Mouse (Mus musculus): ENCODE measurements around the gene Eif2d. TPM values are rescaled to one million over a fixed set of nuclear protein-coding genes. Genes with fewer than 3 reads are reported as not detected.

Eif2d gene
- 10 to 100 TPM; 37.9 to 39.6 TPM for total RNA-seq (2021)

DNA sequence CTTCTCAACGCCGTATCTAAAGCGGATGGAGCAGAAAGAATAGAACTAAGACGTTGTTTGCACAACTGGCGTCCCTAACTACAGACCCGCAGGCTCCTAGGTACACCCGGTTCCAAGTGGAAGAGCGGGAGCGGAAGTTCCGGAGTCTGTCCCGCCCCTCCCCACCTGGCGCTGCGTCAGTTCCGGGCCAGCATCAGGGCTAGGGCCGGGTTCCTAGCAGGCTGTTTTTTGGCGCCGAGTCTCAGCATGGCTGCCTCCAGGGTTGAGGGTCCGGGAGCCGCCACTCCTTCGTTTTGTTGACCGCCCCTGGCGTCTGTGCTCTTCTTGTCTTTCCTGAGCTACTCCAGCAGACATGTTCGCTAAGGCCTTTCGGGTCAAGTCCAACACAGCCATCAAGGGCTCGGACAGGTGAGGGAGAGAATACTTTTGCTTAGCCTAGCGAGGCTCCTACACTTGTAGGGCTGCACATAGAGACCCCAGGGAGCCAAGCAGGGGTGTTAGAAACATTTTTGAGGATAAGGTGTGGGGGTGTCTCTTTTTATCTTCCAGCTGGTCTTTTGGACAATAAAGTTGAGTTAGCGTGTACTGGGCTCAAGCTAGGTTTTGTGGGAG lies at the start of gene Eif2d:
Gene Eif2d, plus strand, starts transcription at position 164 of the 612 bp plus-strand sequence.
- DNase-seq (ENCODE audit: extremely low spot score in 1 of 2, low spot score in 2 of 2): peak; percentile 82 to 91
- intact Hi-C loops (cut with DNase I): no loop called here

DNA sequence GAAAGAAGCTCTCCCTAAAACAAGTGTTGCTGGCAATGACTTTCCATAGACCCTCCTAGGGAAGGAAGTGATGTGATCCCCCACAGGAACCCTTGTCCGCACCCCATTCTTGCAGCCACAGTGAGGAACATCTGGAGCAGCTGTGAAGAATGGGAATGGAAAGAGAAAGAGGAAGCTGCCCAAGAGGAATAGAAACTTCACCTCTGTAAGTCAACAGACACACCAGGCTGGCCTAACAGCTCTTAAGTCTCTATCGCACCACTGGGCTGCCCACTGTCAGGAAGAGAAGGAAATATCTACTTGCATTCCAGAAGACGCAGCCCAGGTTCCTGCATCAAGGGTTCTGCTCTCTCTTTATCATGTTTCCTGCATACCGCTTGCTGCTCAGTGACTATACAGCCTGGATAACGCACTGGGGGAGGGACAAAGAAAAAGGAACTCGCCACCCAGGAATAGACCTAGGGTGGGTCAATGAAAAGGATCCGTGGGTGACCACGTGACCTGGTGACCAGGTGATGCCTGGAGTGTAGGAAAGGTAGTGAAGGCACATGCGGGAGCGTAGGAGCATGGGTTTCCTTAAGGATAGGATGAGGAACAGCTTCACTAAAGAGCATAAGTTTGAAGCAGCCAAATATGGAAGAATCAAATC lies 49.1 kb upstream of the Eif2d start:
- no peak for DNase-seq (ENCODE audit: extremely low spot score in 1 of 2, low spot score in 2 of 2)
- intact Hi-C loops (cut with DNase I): no loop called here

DNA sequence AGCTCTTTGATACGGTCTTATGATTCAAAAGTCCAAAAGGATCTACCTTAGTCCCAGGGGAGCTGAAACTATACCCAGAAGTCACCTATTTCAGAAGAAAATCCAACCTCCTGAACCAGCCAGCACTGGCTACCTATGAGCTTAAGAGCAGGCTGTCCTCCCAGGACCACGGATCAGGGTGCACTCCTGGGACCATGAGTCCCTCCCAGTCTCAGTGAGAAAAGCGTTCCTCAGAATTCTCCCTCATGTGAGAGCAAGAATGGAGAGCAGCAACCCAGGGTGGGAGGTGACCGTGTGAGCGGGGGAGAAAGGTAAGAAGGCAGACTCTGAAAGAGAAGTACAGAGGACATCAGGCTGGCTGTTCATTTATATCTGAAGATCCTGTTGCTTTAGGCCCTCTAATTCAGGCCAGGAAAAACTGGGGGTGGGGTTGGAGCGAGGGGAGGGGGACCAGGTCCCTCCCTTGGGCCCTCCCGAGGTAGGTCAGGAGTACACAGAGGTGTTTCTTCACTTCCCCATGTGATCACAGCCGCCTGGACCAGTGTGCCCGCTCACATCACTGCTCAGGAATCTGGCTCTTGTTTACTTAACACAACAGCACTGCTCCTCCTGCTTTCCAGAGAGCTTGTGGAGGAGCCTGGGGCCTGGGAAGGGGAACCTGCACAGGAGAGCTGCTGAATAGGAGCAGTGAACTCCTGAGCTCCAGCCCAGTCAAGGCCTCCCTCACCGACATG lies 45.2 kb upstream of the Eif2d start:
- DNase-seq (ENCODE audit: extremely low spot score in 1 of 2, low spot score in 2 of 2): no peak
- intact Hi-C loops (cut with DNase I): loop anchor here (5.0 kb wide), 1 partner anchor 160 kb away; no protein-coding TSS in a partner anchor

DNA sequence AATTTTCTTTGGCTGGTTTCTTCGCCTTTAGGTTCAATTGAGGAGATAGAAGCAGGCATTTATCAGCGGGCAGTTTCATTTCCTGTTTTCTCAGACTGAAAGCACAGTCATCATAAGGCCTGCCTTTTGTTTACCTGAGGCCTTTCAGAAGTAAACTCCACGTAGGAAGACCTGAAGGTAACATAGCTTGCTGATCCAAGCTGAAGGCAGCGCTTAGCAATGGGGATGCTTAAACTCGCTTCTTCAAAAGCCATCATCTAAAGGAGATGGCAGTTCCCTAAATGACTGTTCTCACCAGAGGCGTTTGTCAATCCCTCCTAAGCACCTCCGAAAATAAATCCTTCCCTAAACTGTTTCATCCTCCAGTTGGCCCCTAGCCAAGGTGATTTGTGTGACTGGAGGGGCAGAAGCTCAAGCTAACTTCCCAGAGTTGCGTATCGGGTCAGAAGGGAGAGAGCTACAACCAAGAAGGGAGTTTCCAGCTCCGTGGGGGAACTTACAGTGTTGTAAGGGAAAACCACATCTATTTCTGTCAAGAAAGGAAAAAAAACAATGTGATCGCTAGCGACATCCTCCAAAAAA lies 42.4 kb upstream of the Eif2d start:
- DNase-seq (ENCODE audit: extremely low spot score in 1 of 2, low spot score in 2 of 2): peak in 1 of 2 experiments; percentile 53
- intact Hi-C loops (cut with DNase I): no loop called here

DNA sequence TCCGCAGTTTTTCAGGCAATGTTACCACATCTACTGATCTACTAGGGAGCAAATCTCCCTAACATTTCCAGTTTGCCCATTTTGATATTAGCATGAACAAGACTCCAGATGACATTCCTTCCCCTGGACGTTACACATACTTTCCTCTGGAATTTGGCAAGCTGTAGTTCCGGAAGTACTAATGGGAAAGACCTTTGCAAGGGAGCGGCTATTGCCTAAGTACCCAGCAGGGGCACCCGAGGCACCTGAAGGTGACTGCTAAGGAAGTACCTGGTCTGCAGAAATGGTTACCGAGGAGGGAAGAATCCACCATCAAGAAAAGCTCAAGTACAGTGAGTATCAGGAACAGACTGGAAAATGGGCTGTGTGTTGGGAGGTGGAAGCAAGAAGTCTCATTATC lies 40.4 kb upstream of the Eif2d start:
- intact Hi-C loops (cut with DNase I): no loop called here
- DNase-seq (ENCODE audit: extremely low spot score in 1 of 2, low spot score in 2 of 2): no peak

DNA sequence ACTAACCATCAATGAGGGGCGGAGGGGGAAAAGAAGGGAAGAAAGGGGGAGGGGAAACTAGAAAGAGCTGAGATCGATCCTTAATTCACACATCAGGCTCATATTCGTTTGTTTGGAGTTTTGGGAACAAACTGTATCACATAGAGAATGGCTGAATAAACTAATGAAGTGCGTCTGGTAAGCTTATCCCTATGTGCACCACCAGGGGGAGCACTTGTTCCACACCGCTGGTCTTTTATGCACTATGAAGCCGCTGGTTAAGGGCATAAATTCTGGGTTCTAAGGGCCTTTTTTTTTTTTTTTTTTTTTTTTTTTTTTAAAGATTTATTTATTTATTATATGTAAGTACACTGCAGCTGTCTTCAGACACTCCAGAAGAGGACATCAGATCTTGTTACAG lies 37.0 kb upstream of the Eif2d start:
- peak in 1 of 2 experiments; percentile 66 for DNase-seq (ENCODE audit: extremely low spot score in 1 of 2, low spot score in 2 of 2)
- intact Hi-C loops (cut with DNase I): loop anchor here (2.0 to 5.0 kb wide), 3 partner anchors 39 to 146 kb away; partner anchors contain the start of gene Rassf5

DNA sequence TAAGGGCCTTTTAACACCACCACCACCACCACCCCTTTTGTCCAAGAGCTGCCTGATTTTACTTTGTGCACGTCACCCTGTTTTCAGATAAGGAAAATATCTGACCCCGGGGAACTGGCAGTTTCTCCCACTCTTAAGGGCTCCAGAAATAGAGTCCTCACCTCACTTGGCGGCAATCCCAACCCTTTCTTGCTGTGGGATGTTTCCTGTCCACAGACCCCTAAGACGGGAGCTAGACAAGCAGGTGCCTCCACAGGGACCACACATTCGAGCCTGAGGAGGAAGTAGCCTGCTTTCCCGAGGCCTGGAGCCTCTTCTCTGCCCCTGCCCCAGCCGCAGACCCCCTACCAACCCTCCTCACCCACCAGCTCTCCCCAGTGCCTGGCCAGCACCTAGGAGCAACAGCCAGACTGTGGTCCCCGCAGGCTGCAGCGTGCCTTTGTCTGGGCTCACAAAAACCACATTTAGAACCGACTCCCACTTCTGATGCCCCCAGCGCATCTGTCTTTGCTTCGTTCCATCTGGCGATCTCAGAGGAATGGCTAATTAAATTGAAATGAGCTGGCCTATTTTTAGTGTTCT lies 36.5 kb upstream of the Eif2d start:
- intact Hi-C loops (cut with DNase I): loop anchor here (5.0 kb wide), 2 partner anchors 131 to 146 kb away; partner anchors contain the start of gene Rassf5
- peak; percentile 59 for DNase-seq (ENCODE audit: extremely low spot score in 1 of 2, low spot score in 2 of 2)

DNA sequence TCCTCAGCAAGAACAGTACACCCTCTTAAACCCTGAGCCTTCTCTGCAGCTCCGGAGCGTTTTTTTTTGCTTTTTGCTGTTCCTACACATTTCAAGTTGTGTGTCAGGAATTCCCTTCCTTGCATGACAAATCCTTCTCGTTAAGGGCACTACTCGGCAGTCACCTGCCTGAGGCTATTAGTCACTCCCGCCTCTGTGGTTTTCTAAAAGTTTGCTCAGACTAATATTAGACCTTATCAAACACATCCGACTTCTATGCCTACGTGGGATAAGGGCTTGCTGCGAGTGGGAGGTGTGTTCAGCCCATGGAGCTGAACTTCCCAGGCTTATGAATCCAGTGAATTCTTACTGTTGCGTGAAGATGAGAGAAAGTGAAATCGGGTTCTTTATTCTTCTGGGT lies 34.5 kb upstream of the Eif2d start:
- intact Hi-C loops (cut with DNase I): loop anchor here (5.0 kb wide), 2 partner anchors 129 to 144 kb away; partner anchors contain the start of gene Rassf5
- no peak for DNase-seq (ENCODE audit: extremely low spot score in 1 of 2, low spot score in 2 of 2)

DNA sequence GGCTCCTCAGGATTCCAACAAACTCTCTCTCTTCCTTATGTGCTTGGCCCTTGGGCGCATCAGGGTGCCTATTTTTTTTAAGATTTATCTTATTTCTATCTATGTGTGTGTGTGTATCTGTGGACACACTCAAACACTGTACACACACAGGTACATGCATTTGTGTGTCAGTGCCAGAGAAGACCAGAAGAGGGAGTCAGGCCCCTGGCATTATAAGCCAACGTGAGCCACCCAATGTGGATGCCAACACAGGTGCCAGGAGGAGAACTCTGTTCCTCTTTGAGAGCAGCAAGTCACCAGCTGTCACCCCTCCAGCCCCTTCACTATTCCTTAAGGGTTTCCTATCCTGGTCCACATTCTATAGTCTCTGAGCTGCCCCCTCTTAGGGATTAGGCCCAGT lies 34.0 kb upstream of the Eif2d start:
- intact Hi-C loops (cut with DNase I): loop anchor here (5.0 kb wide), 2 partner anchors 128 to 143 kb away; partner anchors contain the start of gene Rassf5
- no peak for DNase-seq (ENCODE audit: extremely low spot score in 1 of 2, low spot score in 2 of 2)

DNA sequence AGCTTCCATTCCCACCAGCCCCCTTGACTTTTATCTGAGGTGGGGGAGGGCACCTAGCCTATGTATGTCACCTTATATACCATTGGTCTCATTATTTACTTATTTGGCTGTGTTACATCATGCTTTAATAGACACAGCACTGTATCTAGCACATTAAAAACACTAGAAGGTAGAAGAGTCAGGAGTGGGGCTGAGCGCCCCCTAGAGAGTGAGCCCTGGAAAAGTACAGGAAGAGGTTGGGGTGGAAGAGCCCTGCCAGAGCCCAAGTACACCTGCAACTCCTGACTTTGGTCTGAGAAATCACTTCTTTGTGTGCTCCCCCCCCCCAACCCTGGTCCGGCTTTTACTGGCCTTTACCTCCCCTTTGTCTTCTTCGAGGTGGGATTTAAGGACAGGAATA lies 31.0 kb upstream of the Eif2d start:
- intact Hi-C loops (cut with DNase I): no loop called here
- no peak for DNase-seq (ENCODE audit: extremely low spot score in 1 of 2, low spot score in 2 of 2)

DNA sequence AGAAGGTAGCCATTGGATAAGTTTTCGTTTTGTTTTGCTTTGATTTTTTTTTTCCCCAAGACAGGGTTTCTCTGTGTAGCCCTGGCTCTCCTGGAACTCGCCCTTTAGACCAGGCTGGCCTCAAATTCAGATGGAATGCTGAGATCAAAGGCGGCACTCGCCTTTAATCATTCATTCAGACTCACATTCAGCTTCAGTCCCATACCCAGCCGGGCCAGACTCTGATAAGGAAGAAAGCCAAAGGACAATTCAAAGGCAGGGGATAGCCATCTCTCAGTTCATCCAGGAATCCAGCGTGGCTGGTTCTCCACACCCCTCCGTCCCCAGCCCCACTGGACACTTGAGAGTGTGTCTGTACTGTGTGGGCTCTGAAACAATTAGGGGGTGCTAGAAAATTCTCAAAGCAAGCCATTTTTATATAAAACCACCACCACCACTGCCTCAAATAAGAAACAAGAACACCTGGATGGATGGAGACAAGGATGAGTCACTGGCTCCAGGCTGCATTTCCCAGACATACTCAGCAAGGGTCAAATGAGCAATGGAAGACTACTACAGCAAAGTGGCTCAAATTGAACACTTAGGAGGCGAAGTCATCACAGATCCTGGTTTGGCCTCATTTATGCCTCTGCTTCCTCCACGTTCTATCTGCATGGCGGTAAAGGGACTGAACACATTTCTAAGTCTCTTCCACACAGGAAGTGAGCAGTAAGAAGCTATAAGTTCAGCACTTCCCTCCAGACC lies 29.3 kb upstream of the Eif2d start:
- intact Hi-C loops (cut with DNase I): no loop called here
- DNase-seq (ENCODE audit: extremely low spot score in 1 of 2, low spot score in 2 of 2): no peak

DNA sequence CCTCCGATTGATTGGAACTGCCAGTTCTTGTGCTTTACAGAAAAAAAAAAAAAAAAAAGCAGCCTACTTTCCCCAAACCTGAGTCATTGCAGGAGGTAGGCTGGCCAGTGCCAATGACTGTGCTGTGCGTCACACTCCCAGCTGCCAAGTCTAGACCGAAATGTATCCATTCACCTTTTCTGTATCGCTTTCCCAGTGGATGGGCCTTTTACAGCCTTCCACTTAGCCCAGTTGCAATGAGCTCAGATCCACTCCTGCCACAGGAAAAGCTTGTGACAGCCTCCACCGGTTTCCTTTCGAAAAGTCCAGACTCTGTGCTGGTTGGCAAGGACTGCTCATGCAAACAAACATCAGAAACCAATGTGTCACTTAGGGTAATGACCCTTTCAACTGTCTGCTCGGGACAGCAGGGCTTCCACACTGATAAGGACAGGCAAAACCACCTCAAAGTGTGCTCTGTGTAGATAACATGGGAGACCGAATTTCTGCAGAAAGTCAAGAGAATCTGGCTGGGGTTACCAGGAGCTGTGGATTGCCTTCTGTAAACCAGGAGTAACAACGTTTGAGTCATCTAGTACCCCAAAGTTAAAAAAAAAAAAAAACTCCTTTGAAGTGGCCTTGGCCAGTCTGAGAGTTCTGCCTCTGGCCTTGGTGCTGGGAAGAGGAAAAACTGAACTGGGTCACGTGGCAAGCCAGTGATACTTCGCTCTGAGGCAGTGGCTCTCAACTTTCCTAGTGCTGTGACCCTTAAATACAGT lies 26.8 kb upstream of the Eif2d start:
- intact Hi-C loops (cut with DNase I): no loop called here
- no peak for DNase-seq (ENCODE audit: extremely low spot score in 1 of 2, low spot score in 2 of 2)

DNA sequence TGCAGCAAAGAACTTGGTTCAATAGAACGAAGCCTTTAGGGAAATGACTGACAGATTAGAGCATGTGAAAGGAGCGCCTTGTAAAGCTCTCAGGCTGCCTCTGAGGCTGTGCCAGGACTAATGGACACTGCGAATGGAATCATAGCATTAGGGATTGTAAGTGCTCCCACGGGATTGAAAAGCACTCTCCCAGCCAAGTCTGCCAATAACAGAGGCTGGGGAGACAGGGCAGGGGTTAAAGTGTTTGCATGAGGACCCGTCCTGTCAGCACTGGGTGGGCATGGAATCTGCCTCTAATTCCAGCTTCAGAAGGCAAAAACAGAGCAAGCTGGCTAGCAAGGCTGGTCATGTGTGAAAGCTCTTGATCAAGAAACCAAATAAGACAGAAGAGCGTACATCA lies 18.8 kb upstream of the Eif2d start:
- intact Hi-C loops (cut with DNase I): no loop called here
- no peak for DNase-seq (ENCODE audit: extremely low spot score in 1 of 2, low spot score in 2 of 2)

DNA sequence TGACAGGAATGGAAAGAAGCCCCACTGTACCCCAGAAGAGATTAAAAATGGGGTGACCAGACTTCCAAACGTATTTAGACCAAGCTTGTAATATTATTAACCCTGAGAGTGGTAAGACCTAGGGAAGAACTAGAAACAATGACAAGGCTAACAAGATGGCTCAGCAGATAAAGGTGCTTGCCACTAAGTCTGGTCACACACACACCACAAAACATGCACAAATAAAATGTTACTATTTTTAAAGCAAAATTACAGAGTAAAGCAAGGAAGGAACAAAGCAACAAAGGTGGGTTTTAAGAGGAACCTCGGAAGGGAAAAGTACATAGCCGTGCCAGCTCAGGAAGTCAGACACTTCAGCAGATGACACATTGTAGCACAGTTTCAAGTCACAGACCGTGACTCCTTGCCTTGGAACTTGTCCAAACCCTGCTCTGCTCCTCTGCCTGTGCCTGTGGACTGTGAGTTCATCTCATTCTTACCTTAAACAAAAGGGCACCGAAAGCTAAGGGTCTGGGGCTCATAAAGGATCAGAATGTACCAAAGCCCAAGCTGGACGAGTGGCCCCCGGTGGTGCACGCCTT lies 17.9 kb upstream of the Eif2d start:
- DNase-seq (ENCODE audit: extremely low spot score in 1 of 2, low spot score in 2 of 2): no peak
- intact Hi-C loops (cut with DNase I): no loop called here

DNA sequence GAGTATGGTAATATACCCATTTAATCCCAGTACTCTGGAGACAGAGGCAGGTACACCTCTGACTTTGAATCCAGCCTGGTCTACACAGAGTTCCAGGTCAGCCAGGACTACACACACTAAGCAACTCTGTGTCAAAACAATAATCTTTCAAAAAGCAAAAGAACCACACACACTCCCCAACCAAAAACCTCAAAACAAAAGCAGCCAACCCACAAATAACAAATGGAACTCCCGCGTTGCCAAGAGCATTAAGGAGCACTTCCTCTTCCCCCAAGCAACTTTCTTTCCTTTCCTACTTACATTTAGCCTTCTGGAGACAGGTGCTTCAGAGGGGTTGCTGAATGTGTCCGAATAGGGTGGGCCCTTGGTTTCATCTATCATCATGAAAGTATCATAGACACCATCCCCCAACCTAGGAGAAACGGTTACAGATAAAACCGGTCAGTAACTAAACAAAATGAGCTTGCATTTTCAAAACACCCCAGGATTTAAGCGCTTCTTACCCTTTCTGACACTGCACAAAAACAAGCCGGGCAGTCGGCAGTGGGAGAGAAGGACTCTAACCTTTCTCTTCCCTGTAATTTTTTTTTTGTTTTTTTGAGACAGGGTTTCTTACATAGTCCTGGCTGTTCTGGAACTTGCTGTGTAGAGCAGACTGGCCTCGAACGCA lies 16.9 kb upstream of the Eif2d start:
- intact Hi-C loops (cut with DNase I): no loop called here
- no peak for DNase-seq (ENCODE audit: extremely low spot score in 1 of 2, low spot score in 2 of 2)

DNA sequence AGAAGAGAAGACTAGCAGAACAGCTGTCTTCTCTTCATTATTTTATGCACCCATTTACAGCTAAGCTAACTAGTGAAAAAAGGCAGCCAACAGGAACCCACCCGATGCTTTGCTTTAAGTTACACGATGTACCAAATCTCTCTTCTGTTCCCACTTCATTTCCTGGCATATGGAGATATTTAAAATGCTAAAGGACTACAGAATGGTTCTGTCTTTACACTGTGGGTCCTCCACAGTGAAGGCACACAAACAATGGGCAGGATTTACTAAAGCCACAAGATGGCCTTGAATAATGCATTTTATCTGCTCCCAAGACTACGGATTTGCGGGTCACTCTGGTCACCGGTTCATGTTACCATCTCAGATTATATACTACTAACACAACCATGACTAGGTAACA lies 15.9 kb upstream of the Eif2d start:
- no peak for DNase-seq (ENCODE audit: extremely low spot score in 1 of 2, low spot score in 2 of 2)
- intact Hi-C loops (cut with DNase I): no loop called here

DNA sequence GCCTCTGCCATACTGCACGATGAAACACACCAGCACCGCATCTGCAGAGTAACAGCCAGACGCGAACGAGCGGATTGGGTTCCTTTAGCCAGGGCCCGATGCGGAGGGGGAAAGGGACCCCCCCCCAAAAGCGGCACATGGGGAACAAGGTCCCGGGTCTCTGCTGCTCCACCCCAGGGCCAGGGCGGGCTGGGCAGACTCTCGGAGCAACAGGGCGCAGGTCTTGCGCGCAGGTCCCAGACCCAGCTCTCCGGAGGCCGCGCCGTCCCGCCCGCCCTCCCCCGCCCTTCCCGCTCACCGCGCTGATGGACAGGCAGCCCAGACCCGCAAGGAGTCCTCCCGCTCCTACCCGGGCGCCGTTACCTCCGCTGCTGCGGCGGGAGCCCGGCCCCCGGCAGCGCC lies 15.3 kb upstream of the Eif2d start:
- intact Hi-C loops (cut with DNase I): no loop called here
- DNase-seq (ENCODE audit: extremely low spot score in 1 of 2, low spot score in 2 of 2): no peak

Measured in left cerebral cortex, postnatal 10 days (tissue).